Mouse (Mus musculus) spleen, adult 12 weeks (tissue): ENCODE results near the gene Ppp2r3d.

Experiments
- DNase-seq: peaks from one replicate; pipeline ENCODE4 v3.0.0; 2022; ENCODE audit warnings: low spot score

Ppp2r3d gene

DNA sequence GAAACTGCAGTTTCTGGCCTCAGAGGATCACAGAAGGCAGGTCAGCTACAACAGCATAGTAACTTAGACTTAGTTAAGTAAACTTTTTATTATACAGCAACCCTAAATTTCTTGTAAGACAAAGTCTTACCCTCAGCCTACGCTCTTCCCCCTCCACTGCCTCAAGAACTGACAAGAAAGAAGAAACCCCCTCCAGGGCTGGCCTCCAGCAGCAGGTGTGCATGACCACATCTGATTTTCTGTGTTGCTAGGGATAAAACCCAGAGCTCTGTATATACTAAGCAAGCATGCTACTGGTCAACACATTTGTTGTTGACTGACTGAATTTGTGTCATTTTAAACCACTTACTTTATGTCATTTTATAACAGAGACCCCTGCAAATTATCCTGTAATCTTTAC, 65.1 kb downstream of the Ppp2r3d start:
- DNase-seq = no peak

DNA sequence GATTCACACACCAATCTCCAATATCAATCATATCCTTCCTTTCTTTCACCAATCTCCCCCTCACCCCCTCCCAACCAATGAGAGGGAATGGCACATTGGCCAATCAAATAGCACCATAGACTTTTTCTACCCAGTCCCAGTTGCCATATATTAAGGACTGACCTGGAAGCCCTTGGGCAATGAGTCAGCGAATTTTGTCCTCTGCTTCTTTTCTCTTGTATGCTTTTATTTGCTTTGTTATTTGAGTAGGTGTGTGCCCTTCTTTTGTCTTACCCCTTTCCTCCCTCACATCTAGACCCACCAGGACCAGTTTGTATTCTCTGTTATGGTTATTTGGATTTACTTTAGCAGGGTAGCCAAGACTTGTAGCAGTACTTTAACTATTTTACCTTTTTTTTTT, 68.1 kb downstream of the Ppp2r3d start:
- no peak for DNase-seq
